Mouse (Mus musculus): ENCODE measurements around the gene Foxn3.

- no peak for TF ChIP-seq EP300 (IDR thresholded peaks at IDR 0.05)
- TF ChIP-seq CTCF (IDR thresholded peaks at IDR 0.05), result no peak
These were observed 229.4 kb downstream of the Foxn3 start for GRCm38 (mm10) chr12:99334026-99334425.
